Mouse (Mus musculus) lung, adult 18-20 months (tissue): ENCODE results near the gene 1500009C09Rik.
A peak's percentile ranks its signal among the peaks of the same experiment; 100 is the strongest.

ENCODE experiments used
- DNase-seq, 2 experiments: peaks; one replicate each; pipeline ENCODE4 v3.0.0; 2022; ENCODE audit warnings: mixed read lengths in 2 of 2

The 1500009C09Rik gene

DNA sequence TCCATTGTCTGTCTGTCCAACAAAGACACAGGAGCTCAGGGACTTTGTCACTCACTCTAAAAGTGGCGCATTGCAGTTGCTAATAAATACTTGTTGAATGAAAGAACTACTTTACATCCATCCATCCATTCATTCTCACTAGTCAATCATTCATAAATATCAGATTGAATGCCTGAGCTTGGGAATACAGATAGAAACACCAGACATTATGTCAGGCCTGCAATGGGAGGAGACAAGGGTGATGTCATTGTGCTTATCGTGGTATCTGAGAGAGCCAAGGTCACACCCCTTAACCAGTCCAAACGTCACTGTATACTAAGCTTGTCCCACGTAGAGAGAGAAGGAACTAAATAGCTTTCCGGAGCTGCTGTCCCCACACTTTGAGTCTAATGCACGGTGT lies at the start of gene 1500009C09Rik:
Gene 1500009C09Rik, plus strand, starts transcription at position 301 of the 400 bp plus-strand sequence.
- DNase-seq, result no peak

- DNase-seq, result no peak
These were observed 49.1 kb upstream of the 1500009C09Rik start for GRCm38 (mm10) chr15:82203090-82203489.

DNA sequence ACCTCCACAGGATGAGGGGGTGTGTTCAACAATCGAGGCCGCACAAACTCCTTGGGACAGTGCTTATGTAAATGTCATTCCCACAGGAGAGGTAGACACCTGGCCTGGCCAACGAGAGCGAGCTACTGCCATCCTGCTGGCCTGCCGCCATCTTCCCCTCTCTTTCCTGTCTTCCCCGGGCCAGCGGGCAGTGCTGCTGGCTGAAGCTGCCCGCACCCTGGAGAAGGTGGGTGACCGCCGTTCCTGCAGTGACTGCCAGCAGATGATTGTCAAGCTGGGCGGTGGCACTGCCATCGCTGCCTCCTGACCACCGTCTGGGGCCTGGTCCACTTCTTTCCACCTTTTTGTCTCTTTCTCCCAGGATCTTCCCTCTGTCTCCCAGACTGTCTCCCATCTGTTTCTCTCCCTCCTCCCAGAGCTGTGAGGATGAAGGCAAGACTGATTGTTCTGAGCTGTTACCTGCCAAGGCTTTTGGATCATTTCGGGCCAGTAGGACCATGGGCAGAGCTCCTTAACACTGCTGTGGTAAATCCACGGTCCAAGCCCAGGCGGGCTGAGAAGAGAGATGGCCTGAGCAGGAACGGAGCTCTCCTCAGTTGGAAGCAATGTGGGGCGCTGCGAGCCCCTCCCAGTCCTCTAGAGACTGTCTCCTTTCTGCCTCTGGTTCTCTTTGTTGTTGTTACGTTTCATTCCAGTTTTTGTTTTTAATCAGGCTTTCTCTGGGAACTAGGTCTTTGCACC lies 48.4 kb upstream of the 1500009C09Rik start:
- DNase-seq, result no peak

DNA sequence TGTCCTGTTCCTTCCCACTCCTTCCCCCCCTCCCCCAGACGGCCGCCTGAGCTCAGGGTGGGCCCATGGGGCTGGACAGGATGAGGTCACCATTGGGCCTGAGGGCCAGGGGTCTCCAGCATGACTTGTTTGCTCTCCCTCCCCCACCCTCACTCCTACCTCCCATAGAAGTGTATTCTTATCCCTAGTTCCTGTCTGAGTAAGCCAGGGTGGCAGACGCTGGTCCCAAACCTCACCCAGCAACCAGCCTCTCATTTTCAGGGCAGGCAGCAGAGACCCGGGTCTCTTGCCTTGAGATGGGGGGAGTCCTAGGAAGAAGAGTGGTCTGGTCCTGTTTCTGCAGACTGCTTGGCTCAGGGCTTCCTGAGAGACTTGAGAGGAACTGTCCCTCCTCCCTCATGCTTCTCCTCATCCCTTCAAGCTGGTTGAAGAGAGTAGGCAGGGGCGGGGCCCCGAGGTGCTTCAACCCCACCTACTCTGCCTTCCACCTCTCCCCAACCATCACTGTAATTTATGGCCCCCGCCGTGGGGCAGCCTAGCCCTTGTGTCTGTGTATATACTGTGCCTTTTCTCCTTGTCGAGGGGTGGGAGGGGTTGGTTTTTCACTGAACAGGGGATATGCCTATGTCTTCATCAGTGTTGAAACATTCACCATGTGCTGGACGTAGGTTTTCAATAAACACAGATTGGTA lies 47.4 kb upstream of the 1500009C09Rik start:
- no peak for DNase-seq

DNA sequence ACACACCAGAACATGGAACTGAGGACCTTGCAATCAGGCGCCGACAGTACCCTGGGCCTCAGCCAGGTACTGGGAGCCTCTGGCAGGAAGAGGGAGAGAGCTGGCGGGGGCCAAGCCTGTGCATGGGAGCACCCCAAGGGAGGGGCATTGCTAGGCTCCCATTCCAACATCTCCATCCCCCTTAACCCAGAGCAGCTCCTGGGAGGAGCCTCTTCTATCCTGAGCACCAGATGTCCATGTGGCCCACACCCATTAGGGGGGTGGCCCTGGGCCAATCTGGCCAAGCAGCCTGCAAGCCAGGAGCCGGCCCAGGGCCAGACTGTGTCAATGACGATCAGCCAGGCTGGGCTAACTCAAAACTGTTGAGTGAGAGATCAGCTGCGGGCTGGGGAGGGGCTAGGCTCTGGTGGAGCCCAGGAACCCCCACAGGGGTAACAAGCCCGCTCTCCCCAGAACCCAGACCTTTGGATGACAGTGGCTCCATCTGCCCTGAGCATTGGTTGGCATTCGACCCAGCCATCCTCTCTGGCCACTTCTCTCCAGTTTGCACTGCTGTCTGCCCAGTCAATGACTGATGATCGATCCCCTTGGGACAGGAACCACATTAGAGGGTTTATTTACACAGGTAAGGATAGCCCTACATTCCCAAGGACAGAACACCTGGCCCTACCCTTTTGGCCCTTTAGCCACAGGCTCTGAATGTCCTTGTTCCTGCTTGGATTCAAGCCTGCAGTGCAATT lies 45.7 kb upstream of the 1500009C09Rik start:
- peak; percentile 28 to 49 for DNase-seq

DNA sequence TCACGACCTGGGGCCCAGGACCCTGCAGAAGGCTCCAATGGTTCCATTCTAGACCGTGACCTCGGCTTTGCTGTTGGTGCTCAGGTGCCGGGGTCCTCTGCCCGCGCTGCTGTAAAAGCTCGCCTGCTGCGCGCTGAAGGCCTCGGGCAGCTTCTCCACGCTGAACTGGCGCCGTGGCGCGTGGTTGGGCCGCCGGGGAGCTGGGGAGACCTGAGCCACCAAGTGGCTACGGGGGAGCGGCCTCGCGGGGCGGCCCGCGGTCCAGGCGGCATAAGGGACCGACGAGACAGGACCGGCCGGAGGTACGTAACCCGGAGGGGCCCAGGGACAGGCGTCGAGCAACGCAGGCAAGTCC lies 45.1 kb upstream of the 1500009C09Rik start:
- no peak for DNase-seq

DNA sequence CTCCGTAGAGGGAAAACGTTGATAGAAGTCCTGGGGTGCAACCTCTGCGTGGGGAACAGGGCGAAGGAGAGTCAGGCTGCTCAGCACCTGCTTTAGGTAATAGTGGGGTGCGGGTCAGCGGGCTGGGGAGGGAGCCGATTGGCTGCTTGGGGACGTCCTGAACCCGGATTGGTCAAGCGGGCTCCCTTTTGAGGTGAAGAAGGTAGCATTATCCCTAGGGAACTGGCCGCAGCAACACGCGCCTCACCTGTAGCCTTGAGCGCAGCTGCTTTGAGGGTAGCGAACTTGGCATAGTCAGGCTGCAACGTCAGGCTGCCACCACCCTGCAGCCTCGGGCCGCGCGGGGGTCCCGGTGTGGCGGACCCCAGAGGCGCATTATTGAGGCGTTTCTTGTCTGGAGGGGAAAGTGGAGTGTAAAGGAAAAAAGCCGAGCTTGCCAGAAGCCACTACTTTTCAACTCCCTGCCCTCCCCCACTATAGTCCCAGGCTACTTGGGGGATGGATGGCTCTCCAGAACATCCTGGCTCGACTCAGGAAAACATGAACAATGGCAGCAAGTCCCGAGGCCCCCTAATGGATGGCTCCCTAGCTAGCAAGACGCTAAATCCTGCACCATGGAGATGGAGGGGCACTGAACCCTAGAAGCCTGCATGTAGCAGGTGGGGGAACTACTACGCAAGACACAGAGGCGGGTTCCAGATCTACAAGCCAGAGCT lies 44.5 kb upstream of the 1500009C09Rik start:
- no peak for DNase-seq

GRCm38 (mm10) chr15:82208307-82208706 lies 43.9 kb upstream of the 1500009C09Rik start:
- DNase-seq, result no peak

DNA sequence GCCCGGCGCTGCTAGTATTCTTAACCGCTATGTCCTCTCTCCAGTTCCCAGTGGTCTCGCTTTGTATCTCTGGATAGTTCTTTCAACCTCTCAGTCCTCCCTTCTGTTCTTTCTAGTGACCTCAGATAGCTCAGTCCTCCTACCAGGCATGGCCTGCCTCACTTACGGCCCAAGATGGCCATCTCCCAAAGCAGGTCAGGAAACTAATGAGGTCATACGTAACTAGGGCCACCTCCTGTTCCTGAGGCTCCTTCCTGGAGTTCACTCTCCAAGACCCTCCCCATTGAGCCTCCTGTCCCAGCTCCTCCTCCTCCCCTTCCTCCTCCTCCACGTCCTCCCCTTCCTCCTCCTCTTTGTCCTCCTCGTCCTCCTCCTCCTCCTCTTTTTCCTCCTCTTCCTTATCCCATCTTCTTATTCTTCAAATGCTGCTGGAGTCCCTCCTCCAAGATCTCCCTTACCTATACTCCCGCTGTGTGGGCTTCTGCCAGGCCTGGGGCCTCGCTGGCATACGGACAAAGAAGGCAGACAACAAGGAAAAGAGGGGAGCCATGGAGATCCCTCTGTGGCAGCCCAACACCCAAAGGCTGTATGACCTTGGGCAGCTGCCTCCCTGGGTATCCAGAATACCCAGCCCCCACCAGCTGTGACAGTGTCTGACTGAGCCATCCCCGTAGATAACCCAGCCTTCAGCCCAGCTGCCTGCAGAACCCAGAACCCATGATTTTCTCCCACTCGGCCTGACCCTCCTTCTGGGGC lies 42.7 kb upstream of the 1500009C09Rik start:
- DNase-seq, result no peak

DNA sequence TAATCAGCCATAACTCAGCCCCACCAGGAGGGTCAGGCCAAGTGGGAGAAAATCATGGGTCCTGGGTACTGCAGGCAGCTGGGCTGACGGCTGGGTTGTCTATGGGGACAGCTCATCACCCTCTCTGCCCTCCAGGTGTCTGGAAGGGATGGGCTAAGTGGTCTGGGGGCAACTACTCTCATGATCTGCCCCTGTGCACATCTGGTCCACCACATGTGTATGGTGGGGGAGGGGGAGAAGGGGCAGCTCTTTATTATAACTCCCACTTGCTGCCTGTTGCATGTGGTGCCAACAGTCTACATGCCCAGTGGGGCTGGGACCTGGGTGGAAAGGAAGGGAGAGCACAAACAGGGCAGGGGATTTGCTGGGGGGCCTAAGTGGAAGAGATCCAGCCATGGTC lies 41.4 kb upstream of the 1500009C09Rik start:
- no peak for DNase-seq

GRCm38 (mm10) chr15:82211281-82211680 lies 40.9 kb upstream of the 1500009C09Rik start:
- DNase-seq, result no peak

DNA sequence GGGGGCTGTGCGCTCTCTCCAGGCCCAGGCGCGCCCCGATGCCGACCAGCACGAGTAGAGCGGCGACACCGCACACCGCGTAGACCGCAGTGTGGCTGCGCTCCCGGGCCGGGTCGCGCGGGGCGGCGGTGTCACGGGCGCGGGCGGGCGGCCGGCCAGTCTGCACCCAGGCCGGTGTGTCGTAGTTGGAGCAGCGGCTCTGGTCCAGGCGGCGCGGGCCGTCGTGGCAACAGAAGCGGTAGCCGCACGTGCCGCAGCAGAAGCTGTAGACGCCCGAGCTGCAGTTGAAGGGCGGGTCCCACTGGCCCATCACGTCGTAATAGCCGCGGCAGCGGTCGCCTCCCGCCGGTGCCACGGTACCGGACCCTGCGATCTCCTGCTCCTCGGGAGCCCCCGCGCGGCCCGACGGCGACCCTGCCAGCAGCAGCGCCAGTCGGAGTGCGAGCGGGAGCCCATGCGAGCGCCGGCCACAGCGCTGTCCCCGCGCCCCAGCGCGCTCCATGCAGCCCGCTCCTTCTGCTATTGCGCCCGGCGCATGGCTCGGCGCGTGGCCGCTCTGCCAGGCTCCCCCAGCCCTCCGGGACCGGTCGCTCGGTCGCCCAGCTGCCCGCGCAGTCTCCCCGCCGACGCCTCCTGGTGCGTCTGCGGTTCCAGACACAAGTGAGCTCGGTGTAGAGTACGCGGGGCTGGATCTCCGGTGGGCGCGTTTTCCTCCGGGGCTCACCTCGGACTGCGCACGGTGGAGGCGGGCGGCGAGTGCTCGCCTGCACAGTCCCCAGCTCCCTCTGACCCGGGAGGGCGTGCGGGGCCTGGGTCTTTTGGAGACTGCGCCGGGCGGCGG lies 40.1 kb upstream of the 1500009C09Rik start:
- DNase-seq, result no peak

DNA sequence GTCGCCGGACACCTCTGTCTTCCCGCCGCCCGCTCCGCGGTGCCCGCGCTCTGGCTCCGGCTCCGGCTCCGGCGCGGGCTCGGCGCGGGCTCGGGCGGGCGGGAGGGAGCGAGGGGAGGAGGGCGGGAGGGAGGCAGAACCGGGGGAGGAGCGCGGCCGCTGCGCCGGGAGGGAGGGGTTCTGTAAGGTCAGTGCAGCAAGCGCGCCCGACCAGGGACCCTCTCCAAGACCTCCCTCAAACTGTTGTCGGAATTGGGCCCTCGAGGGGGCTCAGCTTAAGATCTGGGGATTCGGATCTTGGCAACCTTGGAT lies 39.5 kb upstream of the 1500009C09Rik start, which contains the start of gene Shisa8:
Gene Shisa8, minus strand, starts transcription at position 64 of the 312 bp plus-strand sequence.
- no peak for DNase-seq

GRCm38 (mm10) chr15:82213222-82213621 lies 39.0 kb upstream of the 1500009C09Rik start:
- DNase-seq, result no peak

DNA sequence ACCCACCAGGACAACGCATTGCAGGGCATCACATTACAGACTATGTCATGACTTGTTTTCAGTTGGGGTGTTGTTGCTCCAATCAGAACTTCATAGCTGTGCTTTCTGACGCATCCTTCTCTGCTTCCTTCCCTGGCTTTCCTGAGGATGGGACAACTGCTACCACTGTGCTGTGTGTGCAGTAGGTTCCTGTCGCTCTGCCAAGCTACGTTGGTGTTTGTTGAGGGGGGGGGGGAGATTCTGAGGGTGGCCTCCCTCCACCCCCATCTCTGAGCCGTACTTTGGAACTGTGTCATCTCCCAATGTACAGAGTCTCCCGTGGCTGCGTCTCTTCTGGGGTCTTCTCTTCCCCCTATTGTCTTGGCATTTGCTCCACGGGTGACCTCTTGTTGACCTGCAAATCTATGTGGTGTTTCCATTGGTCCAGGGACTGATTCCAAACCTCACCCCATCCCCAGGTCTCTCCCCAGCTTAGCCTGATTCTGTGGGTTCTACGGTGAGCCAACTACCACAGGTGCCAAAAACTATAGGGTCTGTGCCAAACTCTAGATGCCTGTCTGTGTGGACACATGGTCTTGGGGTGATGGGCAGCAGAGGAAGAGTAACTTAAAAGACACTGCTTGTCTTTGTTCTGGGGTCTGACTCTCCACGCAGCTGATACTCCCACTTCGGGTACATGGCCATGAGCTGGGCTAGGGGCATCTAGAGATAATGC lies 36.7 kb upstream of the 1500009C09Rik start:
- no peak for DNase-seq

GRCm38 (mm10) chr15:82216142-82216827 lies 35.9 kb upstream of the 1500009C09Rik start:
- DNase-seq, result no peak

DNA sequence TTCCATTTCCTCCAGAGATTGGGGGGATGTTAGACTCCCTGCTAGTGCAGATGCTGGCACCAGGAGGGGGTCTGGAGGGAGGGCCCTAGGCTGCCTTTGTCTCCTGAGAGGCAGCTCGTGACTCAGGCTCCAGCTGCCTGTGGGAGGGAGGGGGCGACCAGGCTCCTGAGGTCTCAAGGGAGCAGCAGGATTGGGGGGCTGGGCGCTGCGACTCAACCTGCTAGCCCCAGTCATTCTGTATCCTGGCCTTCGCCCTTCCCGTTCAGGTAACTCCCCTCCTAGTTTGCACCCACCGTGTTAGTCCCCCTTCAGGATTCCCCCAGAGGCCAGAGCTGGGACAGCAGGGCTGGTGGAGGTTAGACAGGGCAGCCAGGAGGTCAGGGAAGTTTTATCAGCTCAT lies 35.2 kb upstream of the 1500009C09Rik start:
- DNase-seq, result no peak

DNA sequence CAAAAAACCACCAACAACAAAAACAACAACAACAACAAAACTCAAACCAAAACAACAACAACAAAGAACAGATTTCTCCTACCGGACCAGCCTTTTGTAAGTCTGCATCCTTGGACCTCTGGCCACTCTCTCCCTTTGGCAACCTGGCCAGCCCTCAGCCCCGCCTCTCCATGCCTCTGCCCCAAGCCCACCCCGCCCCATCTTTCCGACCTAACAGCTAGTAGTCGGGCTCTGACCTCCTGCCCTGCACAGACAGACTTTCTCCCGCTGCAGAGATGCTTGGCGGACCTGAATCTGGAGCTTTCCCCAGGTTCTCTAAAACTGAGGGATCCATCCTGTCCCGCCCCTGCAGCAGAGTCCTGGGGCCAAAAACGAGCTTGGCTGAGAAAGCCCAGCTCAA lies 34.2 kb upstream of the 1500009C09Rik start:
- no peak for DNase-seq

DNA sequence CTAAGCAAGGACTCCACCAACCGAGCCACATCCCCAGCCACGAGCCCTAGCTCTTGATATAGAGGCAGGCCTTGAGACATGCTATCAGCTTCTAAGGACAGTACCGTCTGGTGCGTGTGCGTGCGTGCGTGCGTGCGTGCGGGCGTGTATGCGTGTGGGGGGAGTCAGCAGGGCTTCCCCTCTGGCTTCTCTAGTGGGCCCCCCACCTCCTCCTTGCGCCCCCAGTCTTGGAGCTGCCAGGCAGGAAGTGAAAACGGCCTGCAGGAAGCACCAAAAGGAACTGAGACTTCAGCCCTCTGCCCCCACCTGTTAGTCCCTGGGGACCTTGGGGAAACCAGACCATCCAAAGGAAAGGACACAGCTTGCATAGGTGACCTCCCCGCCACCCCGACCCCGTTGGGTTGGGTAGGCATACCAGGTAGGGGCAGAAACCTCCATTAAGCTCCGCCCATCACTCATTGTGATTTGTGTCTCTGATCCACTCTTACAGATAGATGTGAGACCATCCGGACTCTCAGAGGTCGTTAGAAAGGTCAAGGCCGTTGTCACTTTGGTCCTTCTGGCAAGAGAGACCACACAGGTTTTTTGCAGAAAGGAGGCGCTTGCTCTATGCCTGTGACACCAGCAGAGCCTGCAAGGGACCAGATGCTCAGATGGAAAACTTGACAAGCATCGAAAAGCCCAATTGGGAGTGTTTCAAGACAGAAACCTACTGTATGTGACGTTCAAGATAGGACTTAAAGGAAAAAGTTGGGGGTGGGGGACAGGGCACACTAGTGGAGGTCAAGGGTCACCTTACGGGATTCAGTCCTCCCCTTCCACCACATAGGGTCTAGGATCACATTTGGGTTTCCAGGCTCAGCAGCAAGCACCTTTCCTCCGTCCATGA lies 33.2 kb upstream of the 1500009C09Rik start:
- peak in 1 of 2 experiments; percentile 32 for DNase-seq
